Mouse (Mus musculus): Measurements from ENCODE around the gene Myadm. TPM values are rescaled to one million over a fixed set of nuclear protein-coding genes. Genes with fewer than 3 reads are reported as not detected.

The Myadm gene
- 79.1 to 101 TPM (median 88.3 TPM) in 4 replicates for total RNA-seq (2023; ENCODE audit: inconsistent age)

DNA sequence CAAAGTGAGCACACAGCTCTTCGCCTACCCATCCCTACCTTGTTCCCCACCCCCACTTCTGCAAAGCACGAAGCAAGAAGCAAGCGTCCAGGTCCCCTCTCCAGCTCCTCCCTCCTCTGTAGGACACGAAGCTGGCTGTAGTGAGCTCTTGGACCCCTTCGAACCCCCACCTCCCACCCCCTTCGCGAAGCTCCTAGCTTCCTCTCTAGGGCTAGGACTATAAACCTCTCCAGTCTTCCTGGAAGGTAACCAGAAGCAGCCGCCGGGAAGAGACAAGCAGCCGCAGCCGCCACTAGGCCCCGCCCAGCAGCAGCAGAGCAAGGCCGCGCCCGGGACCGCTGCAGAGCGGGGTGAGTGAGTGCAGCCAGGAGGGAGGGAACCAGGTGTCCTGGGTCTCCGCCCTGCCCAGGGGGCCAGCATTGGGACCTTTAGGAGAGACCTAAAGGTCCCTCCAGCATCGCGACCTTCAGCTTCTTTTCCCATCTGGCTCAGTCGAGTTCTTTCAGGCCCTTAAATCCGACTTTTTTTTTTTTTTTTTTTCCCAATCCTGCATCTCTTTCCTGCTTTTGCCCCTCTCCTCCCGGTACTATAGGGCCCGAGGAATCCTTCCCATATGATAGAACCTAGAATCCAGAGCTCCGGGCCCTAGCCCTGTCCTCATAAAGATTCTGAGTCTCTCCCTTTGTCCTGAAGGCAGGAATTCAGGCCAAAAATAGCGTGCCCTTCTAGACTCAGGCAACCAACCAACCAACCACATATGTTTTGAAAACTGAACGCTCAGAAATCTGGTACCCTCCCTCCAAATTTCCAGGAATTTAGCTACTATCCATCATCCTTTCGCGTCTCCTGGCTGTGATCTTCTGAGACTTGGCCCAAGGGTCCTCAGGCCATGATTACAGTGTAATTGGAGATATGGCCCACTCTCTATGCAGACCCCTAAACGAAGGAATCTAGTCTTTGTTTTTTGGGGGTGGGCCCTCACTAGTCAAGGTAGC, at the start of gene Myadm, which contains the start of gene Prkcg:
Gene Myadm, plus strand, starts transcription at position 105 of the 995 bp plus-strand sequence.
Gene Prkcg, plus strand, starts transcription at position 204 of the 995 bp plus-strand sequence.

DNA sequence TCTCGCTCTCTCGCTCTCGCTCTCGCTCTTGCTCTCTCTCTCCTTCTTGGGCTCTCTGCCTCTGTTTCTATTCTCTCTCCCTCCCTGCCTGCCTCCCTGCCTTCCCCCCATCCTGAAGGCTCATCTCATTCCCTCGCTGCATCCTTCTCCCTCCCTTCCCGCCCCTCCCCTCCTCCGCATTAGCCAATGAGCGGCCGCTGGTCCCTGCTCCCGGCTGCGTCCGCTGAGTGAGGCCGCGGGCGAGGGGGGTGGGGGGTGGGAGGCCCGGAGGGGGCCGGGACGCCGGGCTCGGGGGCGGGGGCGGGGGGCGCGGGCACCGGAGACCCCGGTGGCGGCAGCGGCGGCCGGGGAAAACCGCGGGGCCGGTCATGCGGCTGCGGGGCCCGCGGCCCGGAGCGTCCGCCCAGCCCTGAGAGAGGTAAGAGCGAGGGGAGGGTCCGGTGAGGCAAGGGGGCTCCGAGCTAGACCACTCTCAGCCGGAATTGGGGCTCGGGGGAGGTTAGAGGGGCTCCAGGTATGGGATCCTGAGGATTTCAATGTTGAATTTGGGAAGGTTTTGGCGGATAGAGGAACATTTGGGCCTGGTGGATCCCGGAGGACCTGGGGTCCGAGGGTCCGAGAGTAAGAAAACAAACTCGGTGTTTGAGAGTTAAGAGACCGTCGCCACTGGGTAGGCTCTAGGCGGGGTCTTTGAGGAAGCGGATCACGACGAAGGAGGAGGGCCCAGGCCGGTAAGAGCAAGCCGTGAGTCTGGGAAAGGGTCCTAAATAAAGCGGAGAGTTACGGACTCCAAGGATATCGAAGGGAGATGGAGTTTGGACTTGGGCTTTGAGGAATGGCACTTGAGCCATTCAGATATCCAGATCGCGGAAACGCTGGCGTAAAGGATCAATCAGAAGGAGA, 44.0 kb downstream of the Myadm start, which contains the start of gene Cacng7:
Gene Cacng7, plus strand, starts transcription at position 337 of the 903 bp plus-strand sequence.

Other genes starting within 250 kb of the Myadm start
- gene AU018091, start 119.9 kb upstream of the Myadm start, total RNA-seq (2023; ENCODE audit: inconsistent age) = not detected in 4 replicates
- not detected in 4 replicates for gene Nlrp12, start 39.3 kb upstream of the Myadm start, total RNA-seq (2023; ENCODE audit: inconsistent age)
- 8.6 to 15.9 TPM (median 12.7 TPM) in 4 replicates for gene Prkcg, start 99 bp downstream of the Myadm start, total RNA-seq (2023; ENCODE audit: inconsistent age)
- gene Cacng7, start 43.9 kb downstream of the Myadm start, total RNA-seq (2023; ENCODE audit: inconsistent age) = not detected in 4 replicates
- not detected in 4 replicates for gene Cacng8, start 101.6 kb downstream of the Myadm start, total RNA-seq (2023; ENCODE audit: inconsistent age)
- gene Cacng6, start 135.1 kb downstream of the Myadm start, total RNA-seq (2023; ENCODE audit: inconsistent age) = not detected in 4 replicates
- not detected in 4 replicates for gene Tarm1, start 213.5 kb downstream of the Myadm start, total RNA-seq (2023; ENCODE audit: inconsistent age)

Data from B cell, adult (primary cell).